Mouse (Mus musculus) stomach, postnatal 0 days (tissue): Measurements from ENCODE around the gene Mecom. TPM values are rescaled to one million over a fixed set of nuclear protein-coding genes. Genes with fewer than 3 reads are reported as not detected.

Experiments used
- ATAC-seq: fragments of 200-750 bp; cut with Nextera tagmentation; 2 replicates; pipeline ENCODE4 v1.8.0; 2017; ENCODE audit not compliant: low FRiP score, low TSS enrichment
- DNase-seq: peaks from one replicate; pipeline ENCODE4 v3.0.0-alpha.2; 2016; ENCODE audit warnings: low spot score
- H3K27ac ChIP-seq: fragments of 300-500 bp; sonication (generic); replicated peaks from 2 replicates; pipeline ENCODE4 v1.5.1; 2014; ENCODE audit warnings: mild to moderate bottlenecking, control low read depth
- H3K27me3 ChIP-seq: fragments of 300-500 bp; sonication (generic); 2 replicates; pipeline ENCODE4 v1.6.1; 2014; ENCODE audit warnings: low read length; ENCODE audit not compliant: control insufficient read depth, insufficient read depth
- H3K36me3 ChIP-seq: fragments of 300-500 bp; sonication (generic); 2 replicates; pipeline ENCODE4 v1.6.1; 2014; ENCODE audit warnings: low read length, mixed read lengths; ENCODE audit not compliant: control insufficient read depth, insufficient read depth
- H3K4me1 ChIP-seq: fragments of 300-500 bp; sonication (generic); replicated peaks from 2 replicates; pipeline ENCODE4 v1.6.1; 2014; ENCODE audit warnings: antibody characterized with exemption; ENCODE audit not compliant: control insufficient read depth, insufficient read depth
- H3K4me2 ChIP-seq: fragments of 300-500 bp; sonication (generic); replicated peaks from 2 replicates; pipeline ENCODE4 v1.6.1; 2014; ENCODE audit warnings: low read depth, mild to moderate bottlenecking, control low read depth, moderate library complexity
- H3K4me3 ChIP-seq: fragments of 300-500 bp; sonication (generic); 2 replicates; pipeline ENCODE4 v1.5.1; 2014; ENCODE audit warnings: low read depth, low read length, control low read depth
- H3K9ac ChIP-seq: fragments of 300-500 bp; sonication (generic); 2 replicates; pipeline ENCODE4 v1.6.1; 2014; ENCODE audit warnings: mild to moderate bottlenecking, low read length, control low read depth, mixed read lengths
- H3K9me3 ChIP-seq: fragments of 300-500 bp; sonication (generic); 2 replicates; pipeline ENCODE4 v1.6.1; 2016; ENCODE audit warnings: low read length; ENCODE audit not compliant: control insufficient read depth
- CTCF ChIP-seq: IDR thresholded peaks from 2 replicates; pipeline ENCODE4 v1.5.1; 2016; ENCODE audit warnings: antibody characterized with exemption, low read depth, mild to moderate bottlenecking, moderate library complexity
- EP300 ChIP-seq: optimal IDR thresholded peaks from 2 replicates; pipeline ENCODE3; 2016; ENCODE audit warnings: antibody characterized with exemption
- WGBS: fragments of 180-500 bp; shearing (Covaris S2); extraction: QIAGEN DNeasy Blood & Tissue Kit; methylation state at CpG from one replicate; pipeline ENCODE4 v1.1.7; 2014; 5-methylcytosine and 5-hydroxymethylcytosine counted together
- polyA plus RNA-seq: library from polyadenylated mRNA; unstranded; fragments of >200 nt; fragmentation: Nextera tagmentation; extraction: Ambion mirVana; gene quantifications from 2 replicates; pipeline ENCODE4 v1.2.1, GENCODE M21; 2015

Mecom gene
- polyA plus RNA-seq, 1 experiment from 2014 or later: 25.7 TPM

DNA sequence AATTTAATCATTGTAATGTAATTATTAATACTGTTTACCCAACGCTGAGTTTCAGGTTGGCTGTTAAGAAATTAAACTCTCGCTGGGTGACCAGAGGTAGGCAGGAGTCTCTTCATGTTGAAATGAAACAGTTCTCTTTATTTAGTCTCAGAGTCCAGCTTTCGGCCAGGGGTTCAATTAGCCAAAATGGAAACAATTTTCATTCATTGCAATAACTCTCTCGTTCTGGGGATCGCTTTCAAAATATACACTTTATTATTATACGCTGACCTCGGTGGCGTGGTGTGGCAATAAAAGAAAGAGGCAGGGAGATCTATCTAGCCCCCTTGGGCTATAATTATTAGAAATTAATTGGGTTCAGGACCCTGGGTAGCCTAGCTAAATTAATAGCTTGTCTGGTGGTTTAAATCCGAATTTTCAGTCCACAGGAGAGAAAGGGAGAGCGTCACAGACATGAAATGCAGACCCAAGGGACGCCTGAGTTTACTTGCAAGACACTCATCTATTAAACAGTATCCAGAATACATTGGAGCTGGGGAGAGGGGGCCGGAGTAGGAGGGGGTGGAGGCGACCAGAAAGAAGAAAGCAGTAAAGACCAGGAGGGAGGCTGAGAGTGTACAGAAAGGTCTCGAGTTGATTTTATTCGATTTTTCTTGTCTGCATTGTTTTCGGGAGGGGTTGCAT lies 34.4 kb downstream of the Mecom start:
- Histone ChIP-seq H3K4me3 (peak overlapping the region; percentile 43), H3K9ac (peak overlapping the region; percentile 57), H3K36me3 (no peaks in the 10 kb centered on the region), H3K9me3 (no peaks in the 10 kb centered on the region), H3K4me1 (no peaks in the 10 kb centered on the region), H3K27me3 (no peaks in the 10 kb centered on the region), H3K27ac (peak overlapping the region; percentile 79), H3K4me2 (peak overlapping the region; percentile 72)
- 34% methylated on average over 16 of the region's 16 CpGs for WGBS
- no peak for TF ChIP-seq EP300
- no peak for TF ChIP-seq CTCF
- ATAC-seq (no peak), DNase-seq (no peak)

- TF ChIP-seq EP300: no peak
- no peak for TF ChIP-seq CTCF
- no peaks in the 10 kb centered on the region for H3K36me3 ChIP-seq
- H3K27me3 ChIP-seq: no peaks in the 10 kb centered on the region
- ATAC-seq (no peak), DNase-seq (peak; percentile 54)
- H3K27ac ChIP-seq: peak overlapping the region; percentile 65
- no peak overlapping the region; the same call in 1 of the 2 replicates for H3K4me3 ChIP-seq
- 0 out of 2 replicates have a peak overlapping the region, but pooled peaks have one; percentile 5 for H3K9ac ChIP-seq
- H3K9me3 ChIP-seq: no peaks in the 10 kb centered on the region
- H3K4me2 ChIP-seq: peak overlapping the region; percentile 72
- no peaks in the 10 kb centered on the region for H3K4me1 ChIP-seq
- WGBS: 53% methylated on average over 12 of the region's 12 CpGs
Measured at GRCm38 (mm10) chr3:30512459-30513030, 35.3 kb downstream of the Mecom start.

- Histone ChIP-seq H3K4me3 (no peak overlapping the region), H3K4me1 (no peaks in the 10 kb centered on the region), H3K27ac (peak overlapping the region; percentile 75), H3K36me3 (no peaks in the 10 kb centered on the region), H3K9ac (no peak overlapping the region), H3K27me3 (no peaks in the 10 kb centered on the region), H3K4me2 (peak overlapping the region; percentile 80), H3K9me3 (no peaks in the 10 kb centered on the region)
- DNase-seq (peak; percentile 39), ATAC-seq (no peak)
- TF ChIP-seq EP300 (no peak), CTCF (no peak)
- 53% methylated on average over 7 of the region's 7 CpGs for WGBS
Measured at GRCm38 (mm10) chr3:30511796-30512195, 36.0 kb downstream of the Mecom start.

DNA sequence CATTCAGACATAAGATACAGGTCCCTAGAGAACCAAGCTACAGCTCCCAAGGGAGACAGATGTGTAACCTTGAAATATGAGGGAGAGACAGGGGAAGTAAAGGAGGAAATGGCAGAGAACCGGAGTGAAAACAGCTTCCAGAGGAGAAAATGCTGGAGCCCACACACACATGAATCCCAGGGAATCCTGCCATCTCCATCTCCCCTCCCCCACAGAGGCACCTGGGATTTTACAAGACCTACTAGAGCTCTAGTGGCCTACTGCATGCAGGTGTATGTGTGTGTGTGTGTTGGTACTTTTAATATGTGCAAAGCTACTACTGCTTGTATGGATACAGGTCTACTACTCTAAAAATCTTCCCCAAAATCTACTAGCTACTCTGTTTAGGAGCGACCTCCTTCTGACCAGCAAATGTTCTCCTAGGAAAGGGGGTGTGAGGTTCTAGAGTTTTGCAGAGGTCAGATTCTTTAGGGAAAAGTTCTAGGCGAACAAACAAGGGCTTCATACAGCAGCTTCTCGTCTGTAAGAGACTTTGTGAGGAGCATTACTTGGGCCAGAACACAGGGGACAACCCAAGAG lies 36.7 kb downstream of the Mecom start:
- Histone ChIP-seq H3K27ac (peak overlapping the region; percentile 75), H3K9me3 (no peaks in the 10 kb centered on the region), H3K4me2 (peak overlapping the region; percentile 80), H3K36me3 (no peaks in the 10 kb centered on the region), H3K4me3 (no peak overlapping the region), H3K9ac (0 out of 2 replicates have a peak overlapping the region, but pooled peaks have one; percentile 8), H3K4me1 (no peaks in the 10 kb centered on the region), H3K27me3 (no peaks in the 10 kb centered on the region)
- TF ChIP-seq CTCF: no peak
- DNase-seq: no peak
- WGBS: 61% methylated on average over 4 of the region's 4 CpGs
- ATAC-seq: no peak

- WGBS: 52% methylated on average over 8 of the region's 8 CpGs
Measured at GRCm38 (mm10) chr3:30510646-30511045, 37.2 kb downstream of the Mecom start.

GRCm38 (mm10) chr3:30510105-30510504 lies 37.7 kb downstream of the Mecom start:
- H3K27ac ChIP-seq: peak overlapping the region; percentile 96
- H3K27me3 ChIP-seq: no peaks in the 10 kb centered on the region
- ATAC-seq (no peak), DNase-seq (peak; percentile 40)
- peak overlapping the region; percentile 80 for H3K4me2 ChIP-seq
- WGBS: 22% methylated on average over 16 of the region's 16 CpGs
- TF ChIP-seq EP300 (no peak), CTCF (no peak)
- peak overlapping the region; percentile 70 for H3K4me3 ChIP-seq
- no peaks in the 10 kb centered on the region for H3K36me3 ChIP-seq
- H3K9ac ChIP-seq: peak overlapping the region; percentile 83
- H3K4me1 ChIP-seq: no peaks in the 10 kb centered on the region
- no peaks in the 10 kb centered on the region for H3K9me3 ChIP-seq

More at GRCm38 (mm10) chr3:30510646-30511045, 37.2 kb downstream of the Mecom start:
- Histone ChIP-seq H3K4me3 (peak overlapping the region; percentile 70), H3K9ac (0 out of 2 replicates have a peak overlapping the region, but pooled peaks have one; percentile 8), H3K4me1 (no peaks in the 10 kb centered on the region), H3K27ac (peak overlapping the region; percentile 75), H3K36me3 (no peaks in the 10 kb centered on the region), H3K4me2 (peak overlapping the region; percentile 80), H3K27me3 (no peaks in the 10 kb centered on the region), H3K9me3 (no peaks in the 10 kb centered on the region)
- no peak for TF ChIP-seq CTCF
- TF ChIP-seq EP300: no peak
- no peak for DNase-seq
- ATAC-seq: no peak
